Mouse (Mus musculus): ENCODE data around the gene Utrn.
A peak's percentile ranks its signal among the peaks of the same experiment; 100 is the strongest.

The Utrn gene

GRCm38 (mm10) chr10:12869029-12869671 lies at the start of gene Utrn:
Gene Utrn (minus strand): TSS chr10:12869365.
- DNase-seq (ENCODE audit: low read depth, low spot score), result peak; percentile 74

DNA sequence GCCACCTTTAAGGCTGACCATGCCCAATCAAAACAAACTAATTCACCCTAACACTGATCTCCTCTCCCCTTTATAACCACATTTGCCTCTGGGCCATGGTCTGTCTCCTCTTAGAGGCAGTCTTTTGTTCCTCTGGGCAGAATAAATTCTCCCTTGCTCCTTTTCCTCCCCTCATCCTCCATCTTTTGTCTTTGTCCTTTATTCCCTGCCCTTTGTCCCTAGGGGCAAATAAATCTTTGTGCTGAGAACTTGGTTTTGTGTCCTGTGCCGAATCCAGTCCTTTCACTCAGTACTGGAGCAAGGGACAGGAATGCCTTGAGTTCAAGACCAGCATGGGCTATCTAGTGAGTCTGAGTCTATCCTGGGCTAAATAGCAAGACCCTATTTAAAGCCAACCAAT lies 48.5 kb upstream of the Utrn start:
- DNase-seq (ENCODE audit: low read depth, low spot score), result no peak

GRCm38 (mm10) chr10:12916376-12916775 lies 47.2 kb upstream of the Utrn start:
- no peak for DNase-seq (ENCODE audit: low read depth, low spot score)

GRCm38 (mm10) chr10:12915826-12916225 lies 46.7 kb upstream of the Utrn start:
- no peak for DNase-seq (ENCODE audit: low read depth, low spot score)

- no peak for DNase-seq (ENCODE audit: low read depth, low spot score)
Observed at GRCm38 (mm10) chr10:12914203-12914602, 45.0 kb upstream of the Utrn start.

DNA sequence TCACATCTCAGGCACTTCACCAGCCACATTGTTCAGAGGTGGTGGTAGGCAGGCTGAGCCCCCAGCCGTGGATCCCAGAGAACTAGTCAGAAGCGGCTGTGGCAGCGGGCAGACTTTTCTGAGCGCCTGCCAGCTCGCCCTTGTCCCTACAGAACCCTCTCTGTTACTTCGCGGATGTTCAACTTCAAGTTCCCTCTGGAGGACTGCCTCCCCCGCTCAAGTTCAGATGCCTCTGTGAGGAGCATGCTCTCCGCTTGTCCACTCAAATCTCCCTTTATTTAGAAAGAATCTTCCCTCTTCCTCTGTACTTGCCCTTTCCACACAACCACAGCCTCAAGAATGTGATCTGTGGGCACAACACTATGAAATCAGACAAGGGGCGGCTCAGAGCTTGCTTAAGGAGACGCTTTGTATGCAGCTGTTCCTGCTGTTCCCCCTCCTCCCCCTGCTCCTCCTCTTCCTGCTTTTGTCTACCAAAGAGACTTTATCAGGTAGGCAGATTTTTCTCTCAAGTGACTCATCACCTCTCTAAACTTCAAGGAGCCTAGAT lies 42.9 kb upstream of the Utrn start:
- no peak for DNase-seq (ENCODE audit: low read depth, low spot score)

DNA sequence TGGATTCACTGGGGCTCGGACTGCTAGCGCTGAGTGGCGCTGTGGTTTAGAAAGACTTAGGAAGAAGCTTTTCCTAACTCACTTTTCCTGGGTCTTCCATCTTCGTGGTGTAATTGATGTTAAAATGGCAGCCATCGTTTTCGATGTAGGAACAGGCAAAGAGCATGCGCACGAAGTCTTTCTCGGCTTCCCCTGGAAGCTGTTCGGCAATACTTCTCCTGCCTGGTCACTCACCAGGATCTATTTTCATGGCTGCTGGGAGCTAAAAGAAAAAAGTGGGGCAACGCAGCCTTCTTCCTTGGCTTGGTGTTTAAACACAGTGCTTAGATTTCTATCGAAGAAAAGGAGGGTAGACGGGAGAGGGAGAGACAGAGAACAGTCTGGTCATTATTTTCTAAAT lies 42.3 kb upstream of the Utrn start:
- DNase-seq (ENCODE audit: low read depth, low spot score), result no peak

GRCm38 (mm10) chr10:12909891-12910290 lies 40.7 kb upstream of the Utrn start:
- no peak for DNase-seq (ENCODE audit: low read depth, low spot score)

- no peak for DNase-seq (ENCODE audit: low read depth, low spot score)
Observed at GRCm38 (mm10) chr10:12909179-12909578, 40.0 kb upstream of the Utrn start.

GRCm38 (mm10) chr10:12904140-12904528 lies 35.0 kb upstream of the Utrn start:
- no peak for DNase-seq (ENCODE audit: low read depth, low spot score)

DNA sequence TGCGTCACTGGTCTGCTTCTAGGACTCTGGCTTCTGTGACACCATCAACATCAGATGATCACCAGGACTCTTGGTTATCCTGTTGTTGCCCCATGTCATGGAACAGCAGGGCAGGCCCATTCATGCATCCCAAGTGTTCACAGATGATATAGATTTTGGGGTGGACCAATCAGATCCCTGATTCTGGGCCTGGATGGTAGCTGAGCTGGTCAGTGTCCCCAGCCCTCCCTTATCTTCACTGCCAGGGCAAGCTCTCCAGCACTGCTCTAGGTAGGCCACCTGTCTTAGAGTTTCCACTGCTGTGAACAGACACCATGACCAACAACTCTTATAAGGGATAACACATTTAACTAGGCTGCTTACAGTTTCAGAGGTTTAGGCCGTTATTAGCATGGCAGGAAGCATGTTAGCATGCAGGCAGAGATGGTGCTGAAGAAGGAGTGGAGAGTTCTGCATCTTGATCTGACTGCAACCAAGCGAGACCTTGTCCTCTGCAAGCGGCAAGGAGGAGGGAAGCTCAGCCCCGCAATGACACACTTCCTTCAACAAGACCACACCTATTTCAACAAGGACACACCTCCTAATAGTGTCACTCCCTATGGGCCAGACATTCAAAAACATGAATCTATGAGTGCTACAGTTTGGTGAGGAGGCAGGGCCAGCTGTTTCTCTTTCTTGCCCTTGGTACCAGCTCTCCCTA lies 34.4 kb upstream of the Utrn start:
- DNase-seq (ENCODE audit: low read depth, low spot score), result no peak

DNA sequence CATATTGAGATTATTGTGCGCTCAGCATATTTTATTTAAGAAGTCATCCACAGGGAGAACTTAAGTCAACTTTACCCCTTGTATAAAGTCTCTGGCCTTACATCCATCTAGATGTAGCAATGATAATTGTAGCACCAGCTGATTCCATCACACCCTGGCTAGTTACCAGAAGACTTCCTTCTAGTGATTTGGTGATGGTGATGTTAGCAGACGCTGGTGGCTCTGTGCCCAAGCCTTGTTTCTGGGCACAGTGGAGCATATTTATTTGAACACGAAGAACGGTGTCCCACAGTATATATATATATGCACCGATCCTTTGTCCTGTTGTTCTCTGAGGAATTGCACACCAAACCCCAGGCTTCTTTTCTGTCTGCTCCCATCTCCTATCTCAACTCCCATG lies 30.7 kb upstream of the Utrn start:
- DNase-seq (ENCODE audit: low read depth, low spot score), result no peak

DNA sequence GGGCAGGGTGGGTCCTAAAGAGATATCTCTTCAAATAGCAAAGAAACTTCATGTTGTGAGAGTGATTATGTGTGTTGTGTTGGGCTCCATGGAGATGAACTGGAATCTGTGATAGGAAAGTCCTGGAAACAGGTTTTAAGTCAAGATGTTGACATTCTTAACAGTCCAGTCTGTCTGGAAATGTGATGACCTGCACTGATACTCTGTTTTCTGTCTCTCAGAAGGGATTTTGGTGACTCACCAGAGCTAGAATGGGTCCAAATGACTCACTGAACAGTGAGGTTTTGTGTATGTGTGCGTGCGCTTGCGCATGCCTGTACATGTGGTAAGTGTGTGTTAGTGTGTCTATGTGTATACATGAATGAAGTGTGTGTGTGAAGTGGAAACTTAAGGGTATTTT lies 24.2 kb upstream of the Utrn start:
- DNase-seq (ENCODE audit: low read depth, low spot score), result no peak

- no peak for DNase-seq (ENCODE audit: low read depth, low spot score)
Observed at GRCm38 (mm10) chr10:12888373-12888772, 19.2 kb upstream of the Utrn start.

- no peak for DNase-seq (ENCODE audit: low read depth, low spot score)
Observed at GRCm38 (mm10) chr10:12887792-12888191, 18.6 kb upstream of the Utrn start.

DNA sequence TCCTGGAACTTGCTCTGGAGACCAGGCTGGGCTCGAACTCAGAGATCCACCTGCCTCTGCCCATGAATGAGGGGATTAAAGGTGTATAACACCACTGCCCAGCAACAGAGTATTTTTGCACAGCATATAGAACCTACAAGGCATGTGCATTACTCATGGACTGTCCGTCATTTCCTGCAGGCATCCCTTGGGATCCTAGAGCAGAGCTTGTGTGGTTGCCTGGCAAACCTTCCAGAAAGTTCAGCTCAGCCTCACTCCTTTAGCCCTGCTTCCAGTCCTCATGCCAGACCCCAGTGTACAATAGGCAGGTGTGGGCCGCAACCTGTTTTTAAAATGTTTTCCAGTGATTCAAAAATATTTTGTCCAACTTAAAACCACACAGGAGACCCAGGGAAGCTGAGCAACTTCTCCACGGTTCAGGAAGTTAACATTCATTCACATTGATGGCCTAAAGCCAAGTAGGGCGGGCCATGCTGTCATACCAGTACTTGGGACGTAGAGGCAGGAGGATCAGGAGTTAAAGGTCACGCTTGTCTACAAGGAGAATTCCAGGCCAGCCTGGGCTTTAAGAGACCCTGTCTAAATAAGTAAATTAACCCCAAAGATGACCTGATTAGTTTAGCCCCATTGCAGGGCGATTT lies 15.3 kb upstream of the Utrn start:
- DNase-seq (ENCODE audit: low read depth, low spot score), result no peak

GRCm38 (mm10) chr10:12881911-12882310 lies 12.7 kb upstream of the Utrn start:
- no peak for DNase-seq (ENCODE audit: low read depth, low spot score)

- no peak for DNase-seq (ENCODE audit: low read depth, low spot score)
Observed at GRCm38 (mm10) chr10:12879313-12879695, 10.1 kb upstream of the Utrn start.

DNA sequence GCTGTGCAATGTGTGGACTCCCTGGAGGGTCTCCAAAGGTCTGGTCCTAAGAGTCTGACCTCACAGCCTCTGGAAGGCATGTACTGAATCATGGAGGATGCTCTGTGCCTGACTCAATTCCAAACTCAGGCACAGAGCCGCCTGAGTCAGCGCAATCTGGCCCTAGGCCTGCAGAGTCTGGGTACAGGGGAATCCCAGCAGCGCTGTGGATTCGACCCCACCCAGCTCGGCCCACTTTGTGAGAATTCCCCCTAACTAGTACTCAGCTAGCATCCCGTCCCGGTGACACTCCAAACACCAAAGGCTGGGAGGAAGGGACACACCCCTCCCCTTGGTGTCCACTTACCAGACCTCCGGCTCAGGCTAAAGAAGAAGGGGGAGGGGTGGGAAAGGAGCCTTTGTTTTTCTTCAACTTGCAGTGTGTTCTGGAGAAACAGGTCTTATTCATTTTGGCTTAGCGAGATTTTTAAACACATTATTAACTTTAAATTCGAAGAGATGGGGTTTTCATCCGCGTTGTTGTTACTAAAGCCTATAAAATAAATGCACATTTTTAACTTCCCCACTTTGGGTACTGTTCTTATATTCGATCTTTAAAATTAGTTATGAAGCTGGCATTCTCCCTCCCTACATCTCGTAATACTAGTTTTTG lies 9.6 kb upstream of the Utrn start:
- peak; percentile 17 for DNase-seq (ENCODE audit: low read depth, low spot score)

- DNase-seq (ENCODE audit: low read depth, low spot score), result no peak
Observed at GRCm38 (mm10) chr10:12876426-12876825, 7.3 kb upstream of the Utrn start.

DNA sequence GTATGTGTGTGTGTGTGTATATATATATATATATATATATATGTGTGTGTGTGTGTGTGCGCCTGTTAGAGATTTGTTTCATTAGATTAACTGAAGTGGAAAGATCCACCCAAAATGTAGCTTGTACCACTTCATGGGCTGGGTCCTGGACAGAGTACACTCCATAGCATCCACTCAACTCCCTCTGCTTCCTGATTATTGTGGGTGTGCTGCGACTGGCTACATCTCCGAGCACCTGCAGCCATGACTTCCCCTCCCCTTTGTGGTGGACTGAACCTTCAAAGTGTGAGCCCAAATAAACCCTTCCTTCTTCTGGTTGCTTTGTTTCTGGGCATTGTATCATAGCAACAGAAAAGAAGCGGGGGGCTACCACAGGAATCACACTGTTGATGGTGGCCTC lies 6.2 kb upstream of the Utrn start:
- no peak for DNase-seq (ENCODE audit: low read depth, low spot score)

GRCm38 (mm10) chr10:12874577-12875277 lies 5.6 kb upstream of the Utrn start:
- DNase-seq (ENCODE audit: low read depth, low spot score), result no peak
